17 mouse cellular contexts compared by ENCODE assay signal in the genomic region with DNA sequence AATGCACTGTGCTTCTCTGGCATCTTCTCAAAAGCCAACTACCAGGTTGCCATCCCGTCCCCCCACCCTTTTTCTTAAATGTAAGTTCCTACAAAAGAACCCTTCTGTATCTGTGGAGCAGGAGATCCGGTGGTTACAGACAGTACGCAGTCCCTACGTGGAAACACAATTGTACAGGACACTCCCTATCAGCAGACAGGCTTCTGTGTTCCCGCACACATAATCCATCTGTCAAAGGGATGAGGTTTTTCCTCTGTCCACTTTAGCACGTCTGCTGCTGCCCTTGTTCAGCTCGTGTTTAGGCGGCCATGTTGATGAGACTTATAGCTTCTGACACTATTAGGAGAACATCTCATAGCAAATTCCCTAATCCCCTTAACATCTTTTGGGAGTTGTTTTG. TPM values are rescaled to one million over a fixed set of nuclear protein-coding genes. Genes with fewer than 3 reads are reported as not detected.
DNase-seq lines count a peak whose midpoint lies in the region; ATAC-seq and TF ChIP-seq lines count a peak whose summit lies in the region.
"Had no signal": no experiment of that assay in that cellular context is flagged by ENCODE, and none has a peak within 500 bp of the region (broad histone marks: within the 10 kb centered on the region; RNA-seq: fewer than 3 reads in every experiment).

No protein-coding gene starts in this region.

- no peaks in the 10 kb centered on the region; the same call in 1 of the 2 replicates for H3K4me1 ChIP-seq in lung, embryonic 14.5 days (ENCODE audit: insufficient read depth)
- H3K4me1 ChIP-seq in hindbrain, embryonic 12.5 days, result no peaks in the 10 kb centered on the region
- H3K4me1 ChIP-seq in hindbrain, postnatal 0 days (ENCODE audit: insufficient read depth, low read length), result no peaks in the 10 kb centered on the region
- H3K4me1 ChIP-seq in neural tube, embryonic 13.5 days (replicated peaks), result peaks cover 17% of the 10 kb centered on the region
- no peaks in the 10 kb centered on the region for H3K4me1 ChIP-seq in intestine, embryonic 16.5 days (ENCODE audit: control insufficient read depth, insufficient read depth, low read length)
- H3K4me1 ChIP-seq: embryonic facial prominence, embryonic 13.5 days; heart, embryonic 15.5 days had no signal

- H3K9ac ChIP-seq in lung, embryonic 14.5 days, result no peak overlapping the region
- H3K9ac ChIP-seq in hindbrain, embryonic 12.5 days, result no peak overlapping the region
- H3K9ac ChIP-seq in hindbrain, postnatal 0 days (replicated peaks; ENCODE audit: low read length), result no peak overlapping the region
- no peak overlapping the region for H3K9ac ChIP-seq in neural tube, embryonic 13.5 days
- H3K9ac ChIP-seq in intestine, embryonic 16.5 days (ENCODE audit: low read depth, low read length), result no peak overlapping the region
- H3K9ac ChIP-seq: embryonic facial prominence, embryonic 13.5 days; heart, embryonic 15.5 days had no signal

- H3K36me3 ChIP-seq in lung, embryonic 14.5 days (ENCODE audit: insufficient read depth), result peaks cover 39% of the 10 kb centered on the region
- H3K36me3 ChIP-seq in hindbrain, embryonic 12.5 days, result peaks cover 40% of the 10 kb centered on the region
- H3K36me3 ChIP-seq in hindbrain, postnatal 0 days (ENCODE audit: insufficient read depth, low read length), result peaks cover 21% of the 10 kb centered on the region
- peaks cover 44% of the 10 kb centered on the region for H3K36me3 ChIP-seq in neural tube, embryonic 13.5 days
- peaks cover 7% of the 10 kb centered on the region for H3K36me3 ChIP-seq in intestine, embryonic 16.5 days (ENCODE audit: control insufficient read depth, insufficient read depth, low read length)

- TF ChIP-seq CTCF in lung, embryonic 14.5 days (IDR thresholded peaks at IDR 0.05; ENCODE audit: low read depth), result no peak
- no peak for TF ChIP-seq CTCF in hindbrain, postnatal 0 days (IDR thresholded peaks at IDR 0.05; ENCODE audit: low read depth)

- H3K9me3 ChIP-seq in lung, embryonic 14.5 days (ENCODE audit: low read depth, low read length), result no peaks in the 10 kb centered on the region
- no peaks in the 10 kb centered on the region for H3K9me3 ChIP-seq in hindbrain, embryonic 12.5 days (replicated peaks)
- H3K9me3 ChIP-seq in hindbrain, postnatal 0 days (ENCODE audit: low read length), result no peaks in the 10 kb centered on the region
- no peaks in the 10 kb centered on the region for H3K9me3 ChIP-seq in neural tube, embryonic 13.5 days
- H3K9me3 ChIP-seq in intestine, embryonic 16.5 days (ENCODE audit: control insufficient read depth, low read length), result no peaks in the 10 kb centered on the region
- H3K9me3 ChIP-seq: embryonic facial prominence, embryonic 13.5 days; heart, embryonic 15.5 days had no signal

- H3K4me2 ChIP-seq in lung, embryonic 14.5 days, result no peak overlapping the region
- H3K4me2 ChIP-seq in hindbrain, embryonic 12.5 days (replicated peaks), result no peak overlapping the region
- H3K4me2 ChIP-seq in hindbrain, postnatal 0 days (ENCODE audit: low read depth, low read length), result no peak overlapping the region
- H3K4me2 ChIP-seq in neural tube, embryonic 13.5 days, result no peak overlapping the region
- H3K4me2 ChIP-seq in intestine, embryonic 16.5 days (ENCODE audit: low read depth, low read length), result no peak overlapping the region
- H3K4me2 ChIP-seq: embryonic facial prominence, embryonic 13.5 days; heart, embryonic 15.5 days; liver, embryonic 11.5 days had no signal

- H3K4me3 ChIP-seq in lung, embryonic 14.5 days (ENCODE audit: low read depth, low read length), result no peak overlapping the region
- H3K4me3 ChIP-seq in hindbrain, embryonic 12.5 days, result no peak overlapping the region
- no peak overlapping the region for H3K4me3 ChIP-seq in hindbrain, postnatal 0 days (ENCODE audit: low read length)
- no peak overlapping the region for H3K4me3 ChIP-seq in neural tube, embryonic 13.5 days
- no peak overlapping the region for H3K4me3 ChIP-seq in intestine, embryonic 16.5 days (ENCODE audit: low read length)
- H3K4me3 ChIP-seq: embryonic facial prominence, embryonic 13.5 days; gastrocnemius, adult 2 months; heart, adult 2 months; heart, embryonic 15.5 days had no signal

- 0 out of 2 replicates have a peak, but pooled peaks have one; percentile 21 for ATAC-seq in lung, embryonic 14.5 days (ENCODE audit: insufficient read depth)
- ATAC-seq in hindbrain, embryonic 12.5 days (ENCODE audit: low FRiP score), result peak; percentile 49
- peak; percentile 64 for ATAC-seq in hindbrain, postnatal 0 days
- peak; percentile 70 for ATAC-seq in neural tube, embryonic 13.5 days (ENCODE audit: low read depth)
- no peak for ATAC-seq in intestine, embryonic 16.5 days

- H3K27me3 ChIP-seq in lung, embryonic 14.5 days (ENCODE audit: insufficient read depth, low read length), result no peaks in the 10 kb centered on the region
- no peaks in the 10 kb centered on the region for H3K27me3 ChIP-seq in hindbrain, embryonic 12.5 days
- H3K27me3 ChIP-seq in hindbrain, postnatal 0 days (ENCODE audit: insufficient read depth, low read length), result no peaks in the 10 kb centered on the region
- no peaks in the 10 kb centered on the region for H3K27me3 ChIP-seq in neural tube, embryonic 13.5 days
- no peaks in the 10 kb centered on the region for H3K27me3 ChIP-seq in intestine, embryonic 16.5 days (replicated peaks; ENCODE audit: control insufficient read depth, insufficient read depth, low read length)
- H3K27me3 ChIP-seq: embryonic facial prominence, embryonic 13.5 days; heart, embryonic 15.5 days had no signal

- peak; percentile 38 for DNase-seq in lung, embryonic 14.5 days
- no peak for DNase-seq in lung, postnatal 14 days
- DNase-seq in hindbrain, postnatal 0 days (ENCODE audit: low spot score), result peak; percentile 39
- no peak for DNase-seq in urinary bladder, adult 18-20 months (ENCODE audit: low spot score in 2 of 2)
- DNase-seq in ovary, adult 18-20 months (ENCODE audit: low spot score), result no peak
- DNase-seq: cerebellum, adult 9-10 months; gastrocnemius, adult 2 months; heart, adult 2 months; layer of hippocampus, postnatal 36 days; lung, postnatal 10 days; thymus, postnatal 4 days had no signal

- 48% methylated on average over 8 of the region's 8 CpGs for WGBS in lung, embryonic 14.5 days
- 53% methylated on average over 8 of the region's 8 CpGs for WGBS in hindbrain, embryonic 12.5 days
- WGBS in hindbrain, postnatal 0 days, result 35% methylated on average over 8 of the region's 8 CpGs
- WGBS in neural tube, embryonic 13.5 days, result 40% methylated on average over 8 of the region's 8 CpGs
- WGBS in intestine, embryonic 16.5 days, result 74% methylated on average over 8 of the region's 8 CpGs

- no peak overlapping the region for H3K27ac ChIP-seq in lung, embryonic 14.5 days (ENCODE audit: low read depth)
- peak overlapping the region; percentile 49 for H3K27ac ChIP-seq in hindbrain, embryonic 12.5 days
- peak overlapping the region; percentile 70 for H3K27ac ChIP-seq in hindbrain, postnatal 0 days
- peak overlapping the region; percentile 43 for H3K27ac ChIP-seq in neural tube, embryonic 13.5 days (replicated peaks)
- no peak overlapping the region for H3K27ac ChIP-seq in intestine, embryonic 16.5 days (ENCODE audit: low read length)
- H3K27ac ChIP-seq: embryonic facial prominence, embryonic 13.5 days; gastrocnemius, adult 2 months; heart, adult 2 months; heart, embryonic 15.5 days had no signal

RNA-seq across cellular contexts. Expression of gene Wdr37, which starts 48.2 kb away (rescaled TPM):
- 23.4 and 24.4 TPM in 2 replicates for polyA plus RNA-seq in lung, embryonic 14.5 days (2014; fragmentation: Nextera tagmentation; extraction: Ambion mirVana)
- 56.7 and 62.9 TPM in 2 replicates for polyA plus RNA-seq in hindbrain, embryonic 12.5 days (2016; fragmentation: Nextera tagmentation; extraction: Ambion mirVana)
- total RNA-seq in hindbrain, postnatal 0 days (2014; rRNA removed), result 58.8 and 60.7 TPM in 2 replicates
- polyA plus RNA-seq in hindbrain, postnatal 0 days (2015; fragmentation: Nextera tagmentation; extraction: Ambion mirVana), result 36.9 and 38.3 TPM in 2 replicates
- polyA plus RNA-seq in neural tube, embryonic 13.5 days (2015; fragmentation: Nextera tagmentation; extraction: Ambion mirVana), result 49.4 and 51.8 TPM in 2 replicates
- 13.3 and 13.6 TPM in 2 replicates for polyA plus RNA-seq in intestine, embryonic 16.5 days (2015; fragmentation: Nextera tagmentation; extraction: Ambion mirVana)

Comparison
In these comparisons a context has a peak if more than half of its experiments do, and no peak if none do; other contexts are left out.
1. DNase-seq: peak in lung, embryonic 14.5 days (single experiment) and hindbrain, postnatal 0 days (single experiment); none in lung, postnatal 14 days (single experiment), urinary bladder, adult 18-20 months (0 of 2) and ovary, adult 18-20 months (single experiment).
2. H3K27ac ChIP-seq: peak in hindbrain, embryonic 12.5 days (single experiment), hindbrain, postnatal 0 days (single experiment) and neural tube, embryonic 13.5 days (single experiment); none in lung, embryonic 14.5 days (single experiment) and intestine, embryonic 16.5 days (single experiment).